Mouse (Mus musculus) liver, embryonic 16.5 days (tissue): ENCODE measurements around the gene Hnf1b. TPM values are rescaled to one million over a fixed set of nuclear protein-coding genes. Genes with fewer than 3 reads are reported as not detected.

Source experiments
- ATAC-seq: fragments of 200-750 bp; cut with Nextera tagmentation; 2 replicates; pipeline ENCODE4 v1.8.0; 2017; ENCODE audit warnings: low read depth, mild to moderate bottlenecking, moderate number of reproducible peaks, moderate library complexity
- H3K27ac ChIP-seq: fragments of 300-500 bp; sonication (generic); 2 replicates; pipeline ENCODE4 v1.5.1; 2014; ENCODE audit warnings: mild to moderate bottlenecking, low read length
- H3K27me3 ChIP-seq: fragments of 300-500 bp; sonication (generic); 2 replicates; pipeline ENCODE4 v1.6.1; 2014; ENCODE audit warnings: low read depth, low read length, mixed read lengths; ENCODE audit not compliant: control insufficient read depth, insufficient read depth
- H3K36me3 ChIP-seq: fragments of 300-500 bp; sonication (generic); 2 replicates; pipeline ENCODE4 v1.6.1; 2014; ENCODE audit warnings: mild to moderate bottlenecking; ENCODE audit not compliant: control insufficient read depth, insufficient read depth
- H3K4me1 ChIP-seq: fragments of 300-500 bp; sonication (generic); 2 replicates; pipeline ENCODE4 v1.6.1; 2014; ENCODE audit warnings: low read depth, low read length, mixed read lengths; ENCODE audit not compliant: control insufficient read depth
- H3K4me2 ChIP-seq: fragments of 300-500 bp; sonication (generic); 2 replicates; pipeline ENCODE4 v1.6.1; 2014; ENCODE audit warnings: low read depth, low read length, mixed read lengths
- H3K4me3 ChIP-seq: fragments of 300-500 bp; sonication (generic); 2 replicates; pipeline ENCODE4 v1.5.1; 2014; ENCODE audit warnings: low read depth, mild to moderate bottlenecking, low read length
- H3K9ac ChIP-seq: fragments of 300-500 bp; sonication (generic); 2 replicates; pipeline ENCODE4 v1.6.1; 2014; ENCODE audit warnings: low read depth, low read length
- H3K9me3 ChIP-seq: fragments of 300-500 bp; sonication (generic); replicated peaks from 2 replicates; pipeline ENCODE4 v1.6.1; 2016; ENCODE audit warnings: low read length; ENCODE audit not compliant: control insufficient read depth
- WGBS: fragments of 180-500 bp; shearing (Covaris S2); extraction: QIAGEN DNeasy Blood & Tissue Kit; methylation state at CpG from one replicate; pipeline ENCODE4 v1.1.7; 2014; ENCODE audit not compliant: insufficient replicate concordance; 5-methylcytosine and 5-hydroxymethylcytosine counted together
- polyA plus RNA-seq: library from polyadenylated mRNA; unstranded; fragments of >200 nt; fragmentation: Nextera tagmentation; extraction: Ambion mirVana; gene quantifications from 2 replicates; pipeline ENCODE4 v1.2.1, GENCODE M21; 2015

The Hnf1b gene
- polyA plus RNA-seq, 1 experiment from 2014 or later: 5.9 TPM

- ATAC-seq: peak; percentile 54; the same call in 1 of the 2 replicates
- no peak overlapping the region for H3K27ac ChIP-seq
- no peak overlapping the region for H3K4me2 ChIP-seq
- no peaks in the 10 kb centered on the region for H3K36me3 ChIP-seq
- H3K27me3 ChIP-seq: no peaks in the 10 kb centered on the region
- H3K9me3 ChIP-seq: no peaks in the 10 kb centered on the region
- no peak overlapping the region for H3K4me3 ChIP-seq
- H3K4me1 ChIP-seq: no peaks in the 10 kb centered on the region
- no peak overlapping the region for H3K9ac ChIP-seq
- WGBS: 54% methylated on average over 10 of the region's 10 CpGs
Observed at GRCm38 (mm10) chr11:83819806-83820483, 29.9 kb upstream of the Hnf1b start.

GRCm38 (mm10) chr11:83826142-83826541 is 23.7 kb upstream of the Hnf1b start:
- H3K27ac ChIP-seq: no peak overlapping the region
- H3K4me2 ChIP-seq: no peak overlapping the region
- no peak for ATAC-seq
- 66% methylated on average over 3 of the region's 3 CpGs for whole genome bisulfite sequencing
- H3K36me3 ChIP-seq: no peaks in the 10 kb centered on the region
- H3K4me1 ChIP-seq: no peaks in the 10 kb centered on the region
- no peaks in the 10 kb centered on the region for H3K27me3 ChIP-seq
- H3K9me3 ChIP-seq: no peaks in the 10 kb centered on the region
- no peak overlapping the region for H3K9ac ChIP-seq
- no peak overlapping the region for H3K4me3 ChIP-seq

- no peaks in the 10 kb centered on the region for H3K9me3 ChIP-seq
- no peak overlapping the region for H3K4me3 ChIP-seq
- no peaks in the 10 kb centered on the region for H3K36me3 ChIP-seq
- H3K9ac ChIP-seq: no peak overlapping the region
- H3K27ac ChIP-seq: no peak overlapping the region
- H3K4me1 ChIP-seq: no peaks in the 10 kb centered on the region
- no peak overlapping the region for H3K4me2 ChIP-seq
- WGBS: 42% methylated on average over 8 of the region's 8 CpGs
- ATAC-seq: no peak
- H3K27me3 ChIP-seq: no peaks in the 10 kb centered on the region
Observed at GRCm38 (mm10) chr11:83828553-83829142, 21.2 kb upstream of the Hnf1b start.

- Histone ChIP-seq H3K27me3 (no peaks in the 10 kb centered on the region), H3K4me2 (no peak overlapping the region), H3K9me3 (no peaks in the 10 kb centered on the region), H3K4me3 (no peak overlapping the region), H3K36me3 (no peaks in the 10 kb centered on the region), H3K4me1 (no peaks in the 10 kb centered on the region; the same call in 1 of the 2 replicates), H3K9ac (no peak overlapping the region), H3K27ac (no peak overlapping the region)
- no peak for ATAC-seq
- 25% methylated on average over 8 of the region's 8 CpGs for WGBS
Observed at GRCm38 (mm10) chr11:83832389-83832788, 17.5 kb upstream of the Hnf1b start.

GRCm38 (mm10) chr11:83833517-83833916 is 16.3 kb upstream of the Hnf1b start:
- ATAC-seq: no peak
- H3K27me3 ChIP-seq: no peaks in the 10 kb centered on the region

GRCm38 (mm10) chr11:83833959-83834496 is 15.8 kb upstream of the Hnf1b start:
- whole genome bisulfite sequencing: 54% methylated on average over 14 of the region's 14 CpGs
- peak; percentile 30; the same call in 1 of the 2 replicates for ATAC-seq

More at GRCm38 (mm10) chr11:83833517-83833916, 16.3 kb upstream of the Hnf1b start:
- H3K36me3 ChIP-seq: no peaks in the 10 kb centered on the region
- no peak overlapping the region for H3K4me3 ChIP-seq
- no peak overlapping the region for H3K27ac ChIP-seq
- H3K9ac ChIP-seq: no peak overlapping the region
- H3K9me3 ChIP-seq: no peaks in the 10 kb centered on the region
- H3K4me1 ChIP-seq: no peaks in the 10 kb centered on the region; the same call in 1 of the 2 replicates
- no peak overlapping the region for H3K4me2 ChIP-seq
- WGBS: 66% methylated on average over 6 of the region's 6 CpGs

GRCm38 (mm10) chr11:83839451-83839850 is 10.4 kb upstream of the Hnf1b start:
- Histone ChIP-seq H3K27ac (no peak overlapping the region), H3K4me1 (no peaks in the 10 kb centered on the region), H3K4me2 (no peak overlapping the region), H3K9ac (no peak overlapping the region), H3K27me3 (no peaks in the 10 kb centered on the region), H3K9me3 (no peaks in the 10 kb centered on the region), H3K4me3 (no peak overlapping the region), H3K36me3 (no peaks in the 10 kb centered on the region)
- WGBS: 65% methylated on average over 6 of the region's 6 CpGs
- ATAC-seq: peak; percentile 21; the same call in 1 of the 2 replicates

More at GRCm38 (mm10) chr11:83833959-83834496, 15.8 kb upstream of the Hnf1b start:
- Histone ChIP-seq H3K36me3 (no peaks in the 10 kb centered on the region), H3K4me3 (no peak overlapping the region), H3K27me3 (no peaks in the 10 kb centered on the region), H3K4me2 (no peak overlapping the region), H3K9me3 (no peaks in the 10 kb centered on the region), H3K27ac (no peak overlapping the region), H3K9ac (no peak overlapping the region), H3K4me1 (no peaks in the 10 kb centered on the region; the same call in 1 of the 2 replicates)

- no peak overlapping the region for H3K4me3 ChIP-seq
- H3K9ac ChIP-seq: no peak overlapping the region
- H3K36me3 ChIP-seq: no peaks in the 10 kb centered on the region
- no peak overlapping the region for H3K27ac ChIP-seq
- no peak overlapping the region for H3K4me2 ChIP-seq
- no peaks in the 10 kb centered on the region for H3K9me3 ChIP-seq
- ATAC-seq: no peak
- no peaks in the 10 kb centered on the region for H3K4me1 ChIP-seq
- no peaks in the 10 kb centered on the region for H3K27me3 ChIP-seq
- 73% methylated on average over 6 of the region's 6 CpGs for WGBS
Observed at GRCm38 (mm10) chr11:83843534-83843933, 6.3 kb upstream of the Hnf1b start.
